Mouse (Mus musculus) bone marrow, adult 2 months (tissue): ENCODE results near the gene Zfp652.

ENCODE experiments used
- CTCF ChIP-seq: fragments of 200-500 bp; IDR thresholded peaks from 2 replicates; pipeline ENCODE4 v1.5.1; 2011; ENCODE audit warnings: low read length, control low read depth; ENCODE audit not compliant: control insufficient read depth, insufficient read depth
- POLR2A ChIP-seq: fragments of 200-500 bp; IDR thresholded peaks from 2 replicates; pipeline ENCODE4 v1.6.1; 2011; ENCODE audit warnings: low read depth, mild to moderate bottlenecking, control low read depth, low read length, borderline replicate concordance; ENCODE audit not compliant: control insufficient read depth

- no peak for TF ChIP-seq POLR2A
- TF ChIP-seq CTCF: no peak
These were observed 114.6 kb downstream of the Zfp652 start for GRCm38 (mm10) chr11:95827168-95827447.
